Mouse (Mus musculus) cerebellum, adult 18-20 months (tissue): ENCODE measurements around the gene Apoa1.

ENCODE experiments used
- DNase-seq, 2 experiments: peaks; one replicate each; pipeline ENCODE4 v3.0.0; 2021

Gene Apoa1

DNA sequence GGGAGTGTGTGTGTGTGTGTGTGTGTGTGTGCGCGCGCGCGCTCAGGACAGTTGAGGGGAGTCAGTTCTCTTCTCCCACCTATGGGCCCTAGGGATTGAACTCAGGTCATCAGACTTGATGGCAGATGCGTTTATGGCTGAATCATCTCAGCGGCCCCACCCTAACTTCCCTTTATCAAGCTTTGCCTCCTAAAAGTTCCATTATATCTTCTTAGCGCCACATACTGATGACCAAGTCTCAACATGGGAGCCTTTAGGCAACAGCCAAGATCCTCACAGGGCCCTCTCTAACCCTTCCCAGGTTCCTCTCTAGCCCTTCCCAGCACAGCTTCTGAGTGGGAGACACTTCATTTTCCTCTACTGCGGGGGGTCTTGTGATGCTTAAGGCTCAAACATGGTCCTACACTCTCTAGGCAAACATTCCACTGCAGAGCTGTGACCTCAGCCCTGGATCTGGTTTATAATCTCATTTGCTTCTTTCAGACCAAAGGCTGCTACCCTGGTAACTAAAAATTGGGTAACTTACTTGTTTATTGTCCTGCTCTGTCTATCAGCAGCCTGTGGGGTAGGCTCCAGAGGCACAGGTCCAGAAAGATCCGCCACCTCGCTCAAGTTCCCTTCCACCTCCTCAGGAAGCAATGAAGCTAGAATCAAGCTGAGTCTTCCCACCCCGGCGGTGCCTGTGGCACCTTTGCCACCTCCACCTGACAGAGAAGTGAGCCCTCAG is 11.5 kb upstream of the Apoa1 start:
- DNase-seq, result no peak

DNA sequence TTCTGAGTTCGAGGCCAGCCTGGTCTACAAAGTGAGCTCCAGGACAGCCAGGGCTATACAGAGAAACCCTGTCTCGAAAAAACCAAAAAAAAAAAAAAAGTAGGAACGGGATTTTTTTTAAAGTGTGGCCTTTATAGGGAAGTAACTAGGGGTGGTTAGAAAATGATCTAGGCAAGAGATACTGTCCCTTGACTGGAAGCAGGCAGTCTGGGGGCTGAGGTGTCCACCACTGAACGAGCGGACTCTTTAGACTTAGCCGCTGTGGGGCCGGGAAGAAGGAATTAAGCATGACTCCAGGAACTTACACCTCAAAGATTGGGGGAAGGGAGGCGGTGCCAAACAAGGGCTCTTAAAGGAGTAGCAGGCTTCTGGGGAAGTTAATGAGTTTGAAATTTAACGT is 10.2 kb upstream of the Apoa1 start:
- no peak for DNase-seq

DNA sequence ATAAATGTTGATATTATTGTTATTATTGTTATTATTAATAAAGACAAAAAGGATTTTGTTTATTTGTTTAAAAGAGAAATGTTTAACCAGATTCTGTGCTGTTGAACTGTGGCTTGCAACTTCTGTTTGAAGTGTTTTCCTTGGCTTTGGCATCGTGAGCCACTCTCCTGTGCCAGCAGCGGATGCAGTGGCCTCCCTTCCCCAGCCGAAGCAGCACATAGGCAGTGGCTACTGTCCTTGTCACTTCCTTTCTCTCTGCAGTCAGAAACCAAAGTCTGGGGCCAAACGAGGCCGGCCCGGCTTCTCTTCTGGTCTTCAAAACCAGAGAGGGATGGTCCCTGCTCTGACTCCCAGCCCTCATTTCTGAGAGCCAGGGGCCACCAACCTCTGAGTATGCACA is 5.3 kb upstream of the Apoa1 start:
- no peak for DNase-seq

DNA sequence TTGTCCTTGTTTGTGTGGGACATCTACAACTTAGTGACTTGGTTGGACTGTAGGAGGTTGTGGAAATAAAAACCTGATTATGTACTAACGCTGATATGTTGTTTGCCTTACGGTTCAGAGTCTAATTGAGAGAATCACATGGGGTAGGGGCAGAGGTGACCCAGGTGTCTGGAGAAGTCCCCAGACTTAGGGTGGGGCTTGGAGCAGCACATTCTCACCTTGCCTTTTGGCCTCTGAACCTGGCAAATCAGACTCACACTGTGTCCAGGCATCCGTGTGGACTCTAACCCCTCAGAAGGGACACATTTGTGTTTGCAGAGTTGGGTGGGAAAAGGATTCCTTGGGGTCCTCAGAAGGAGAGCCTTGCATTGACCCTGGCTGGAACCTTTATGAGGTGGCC is 4.3 kb upstream of the Apoa1 start:
- no peak for DNase-seq

DNA sequence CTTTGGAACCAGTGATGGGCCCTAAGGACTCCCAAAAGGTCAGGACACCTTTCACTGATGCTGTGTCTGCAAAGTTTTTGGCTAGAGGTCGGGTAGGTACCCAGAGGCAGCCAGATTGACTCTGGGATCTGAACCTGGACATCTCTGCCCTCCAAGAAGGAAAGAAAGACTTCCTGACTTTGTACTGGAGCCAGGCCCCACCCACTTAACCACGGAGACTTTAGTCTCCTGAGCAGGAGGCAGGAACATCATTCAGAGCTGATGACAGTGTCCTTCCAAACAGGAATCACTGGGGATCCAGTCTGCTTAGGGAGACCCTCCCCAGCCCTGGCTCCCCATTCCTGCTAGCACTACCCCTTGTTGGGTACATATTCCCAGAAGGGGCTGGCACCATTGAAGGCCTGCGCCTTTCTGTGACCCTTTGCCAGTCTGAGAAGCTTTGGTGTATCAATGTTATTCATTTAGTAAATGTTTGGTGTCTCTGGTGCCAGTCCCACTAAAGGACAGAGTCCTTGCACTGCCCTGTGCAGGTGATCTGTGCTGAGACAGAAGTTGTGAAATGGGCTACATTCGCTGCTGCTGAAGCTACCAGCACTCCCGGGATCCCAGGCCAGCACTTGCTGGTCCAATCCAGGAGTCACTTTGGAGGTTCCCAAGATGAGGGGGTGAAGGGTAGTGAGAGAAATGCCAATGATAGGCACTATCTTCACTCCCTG is 3.3 kb upstream of the Apoa1 start:
- DNase-seq, result no peak

DNA sequence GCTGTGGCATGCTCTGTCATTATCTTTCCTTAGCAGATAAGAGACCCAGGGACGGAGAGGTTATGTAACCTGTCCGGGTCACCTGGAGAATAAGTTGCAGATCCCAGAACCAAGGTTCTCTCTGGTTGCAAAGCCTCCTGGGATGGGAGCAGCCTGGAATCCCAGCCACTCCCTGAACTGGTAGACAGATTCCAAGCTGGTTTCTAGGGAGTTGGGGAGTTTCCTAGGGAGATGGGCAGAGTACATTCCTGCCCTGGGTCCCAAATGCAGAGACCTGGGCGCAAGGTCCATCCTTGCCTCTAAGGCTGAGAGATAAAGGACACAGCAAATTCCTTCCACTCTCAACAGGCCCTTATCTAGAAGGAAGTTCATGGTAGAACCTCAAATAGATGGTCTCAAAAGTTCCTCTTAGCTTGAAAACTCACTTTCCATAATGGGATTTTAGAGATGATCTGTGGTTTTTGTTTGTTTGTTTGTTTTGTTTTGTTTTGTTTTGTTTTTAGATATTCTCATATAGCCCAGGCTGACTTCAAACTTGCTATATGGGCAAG is 1.2 kb upstream of the Apoa1 start:
- no peak for DNase-seq

DNA sequence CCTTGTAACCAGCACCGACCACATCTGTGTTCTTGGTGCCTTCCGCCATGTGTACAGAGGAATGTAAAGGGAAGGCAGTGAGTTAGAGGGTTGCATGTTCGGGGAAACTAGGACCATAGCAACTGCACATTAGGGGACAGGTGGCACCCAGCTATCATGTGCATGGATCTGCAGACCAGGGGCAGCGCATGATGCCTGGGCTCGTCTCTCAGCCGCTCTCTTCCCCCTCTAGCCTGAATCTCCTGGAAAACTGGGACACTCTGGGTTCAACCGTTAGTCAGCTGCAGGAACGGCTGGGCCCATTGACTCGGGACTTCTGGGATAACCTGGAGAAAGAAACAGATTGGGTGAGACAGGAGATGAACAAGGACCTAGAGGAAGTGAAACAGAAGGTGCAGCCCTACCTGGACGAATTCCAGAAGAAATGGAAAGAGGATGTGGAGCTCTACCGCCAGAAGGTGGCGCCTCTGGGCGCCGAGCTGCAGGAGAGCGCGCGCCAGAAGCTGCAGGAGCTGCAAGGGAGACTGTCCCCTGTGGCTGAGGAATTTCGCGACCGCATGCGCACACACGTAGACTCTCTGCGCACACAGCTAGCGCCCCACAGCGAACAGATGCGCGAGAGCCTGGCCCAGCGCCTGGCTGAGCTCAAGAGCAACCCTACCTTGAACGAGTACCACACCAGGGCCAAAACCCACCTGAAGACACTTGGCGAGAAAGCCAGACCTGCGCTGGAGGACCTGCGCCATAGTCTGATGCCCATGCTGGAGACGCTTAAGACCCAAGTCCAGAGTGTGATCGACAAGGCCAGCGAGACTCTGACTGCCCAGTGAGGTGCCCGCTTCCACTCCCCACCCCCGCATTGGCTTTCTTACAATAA is 1.4 kb downstream of the Apoa1 start:
- peak; percentile 88 to 94 for DNase-seq

DNA sequence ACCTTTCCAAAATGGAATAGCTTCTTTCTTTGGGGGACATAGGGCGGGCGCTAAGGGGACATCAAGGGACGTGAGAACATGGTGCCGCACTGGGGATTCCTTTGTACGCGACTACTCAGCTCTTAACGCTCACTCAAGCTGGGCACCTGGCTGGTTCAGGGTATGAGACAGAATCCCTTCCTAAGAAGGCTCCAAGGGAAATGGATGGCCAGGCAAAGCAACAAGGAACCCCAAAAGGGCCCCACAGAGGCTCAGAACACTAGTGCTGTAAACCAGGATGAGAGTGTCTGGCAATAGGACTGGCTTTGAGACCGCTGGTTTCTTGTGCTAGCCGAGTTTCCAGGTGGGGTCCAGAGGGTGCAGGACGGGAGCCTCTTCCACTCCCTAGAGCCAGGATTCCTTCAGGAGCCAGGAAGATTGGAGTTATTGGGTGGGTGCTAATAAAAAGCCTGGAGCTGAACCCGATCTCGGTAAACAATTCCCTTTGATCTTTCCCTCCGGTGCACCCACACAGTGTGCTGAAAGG is 2.1 kb downstream of the Apoa1 start:
- no peak for DNase-seq

DNA sequence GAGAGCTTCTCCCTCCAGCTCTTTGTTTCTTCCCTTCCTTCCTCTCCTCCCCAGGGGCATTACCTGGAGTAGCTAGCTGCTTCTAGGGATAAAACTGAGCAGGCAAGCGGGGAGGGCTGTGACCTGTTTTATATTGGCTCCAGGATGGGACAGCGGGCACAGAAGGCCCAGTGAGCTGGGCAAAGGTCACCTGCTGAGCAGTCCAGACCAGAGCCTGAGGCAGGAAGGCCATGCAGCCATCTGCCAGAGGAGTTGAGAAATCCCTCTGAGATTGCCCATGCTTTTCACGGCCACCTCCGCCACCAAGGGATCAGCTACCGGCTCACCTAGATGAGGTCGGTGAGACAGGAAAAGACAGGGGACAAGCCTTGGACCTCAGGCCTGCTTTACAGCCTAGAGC is 6.8 kb downstream of the Apoa1 start:
- peak; percentile 51 to 54 for DNase-seq

DNA sequence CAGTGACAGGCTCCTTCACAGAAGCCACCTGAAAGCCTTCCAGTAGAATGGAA is 7.0 kb downstream of the Apoa1 start, which contains the start of gene Apoc3:
Gene Apoc3 (minus strand): TSS at position 41 of the 53 bp plus-strand sequence.
- no peak for DNase-seq

DNA sequence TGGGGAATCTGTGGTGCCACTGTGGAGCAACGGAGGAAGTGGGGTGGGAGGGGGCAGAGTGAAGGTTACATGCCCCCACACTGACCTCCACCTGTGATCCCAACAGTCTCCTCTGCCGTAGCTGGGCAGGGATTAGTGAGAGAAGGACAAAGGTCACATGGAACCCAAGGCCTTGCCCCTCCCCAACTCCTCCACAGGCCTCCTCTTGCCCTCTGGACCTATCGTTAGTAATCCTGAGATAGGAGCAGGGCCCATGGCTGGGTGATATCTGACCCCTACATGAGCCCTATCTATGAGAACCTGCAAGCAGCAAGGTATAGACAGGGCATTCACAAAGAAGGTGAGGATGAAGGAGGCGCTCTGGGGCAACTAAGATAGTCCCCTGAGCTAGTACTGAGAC is 7.3 kb downstream of the Apoa1 start:
- no peak for DNase-seq

DNA sequence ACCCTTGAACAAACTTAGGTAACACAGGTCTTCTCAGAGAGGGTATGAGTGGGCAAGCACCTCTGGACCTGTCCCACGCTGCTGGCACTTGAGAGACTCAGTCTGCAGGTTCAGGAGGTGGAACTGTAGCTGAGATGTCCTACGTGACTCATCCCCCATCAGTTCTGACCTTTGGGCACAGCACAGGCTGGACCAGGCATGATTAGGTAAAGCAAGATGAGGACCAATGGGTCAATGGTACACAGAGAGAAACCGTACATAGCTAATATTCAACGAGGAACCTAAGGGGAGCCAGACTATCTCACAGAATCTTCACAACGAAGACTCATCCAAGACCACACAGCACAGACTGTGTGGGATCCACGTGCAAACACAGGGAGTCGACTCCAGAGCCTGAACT is 10.5 kb downstream of the Apoa1 start:
- DNase-seq, result no peak

DNA sequence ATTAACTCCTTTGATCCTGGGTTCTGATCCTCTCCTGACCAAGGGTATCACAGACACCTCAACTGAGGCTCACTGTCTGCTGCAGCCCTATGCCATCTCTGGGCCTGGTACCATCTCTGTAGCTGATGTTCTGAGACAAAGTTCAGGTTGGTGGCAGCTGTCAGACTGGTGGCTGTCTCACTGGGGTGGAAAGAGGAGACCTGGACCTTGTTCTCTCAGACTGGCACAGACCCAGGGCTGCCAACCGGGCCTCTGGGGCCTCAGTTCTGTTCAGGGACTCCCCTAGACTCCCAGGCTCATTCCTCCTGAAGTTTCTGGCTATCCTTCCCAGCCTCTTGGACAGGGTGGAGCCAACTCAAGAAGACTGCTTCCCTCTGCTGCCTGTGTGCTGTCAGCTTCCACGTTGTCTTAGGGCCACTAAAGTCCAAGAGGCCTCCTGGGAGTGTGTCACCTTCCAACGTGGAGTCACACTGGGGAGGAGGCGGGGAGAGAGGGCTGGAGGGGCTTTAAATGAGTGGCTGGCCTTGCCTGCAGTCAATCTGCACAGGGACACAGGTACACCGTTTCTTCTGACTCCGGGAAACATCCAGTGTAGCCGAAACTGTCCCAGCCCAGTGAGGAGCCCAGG is 12.3 kb downstream of the Apoa1 start, which contains the start of gene Apoa4:
Gene Apoa4 (plus strand): TSS at position 171 of the 628 bp plus-strand sequence.
- no peak for DNase-seq

DNA sequence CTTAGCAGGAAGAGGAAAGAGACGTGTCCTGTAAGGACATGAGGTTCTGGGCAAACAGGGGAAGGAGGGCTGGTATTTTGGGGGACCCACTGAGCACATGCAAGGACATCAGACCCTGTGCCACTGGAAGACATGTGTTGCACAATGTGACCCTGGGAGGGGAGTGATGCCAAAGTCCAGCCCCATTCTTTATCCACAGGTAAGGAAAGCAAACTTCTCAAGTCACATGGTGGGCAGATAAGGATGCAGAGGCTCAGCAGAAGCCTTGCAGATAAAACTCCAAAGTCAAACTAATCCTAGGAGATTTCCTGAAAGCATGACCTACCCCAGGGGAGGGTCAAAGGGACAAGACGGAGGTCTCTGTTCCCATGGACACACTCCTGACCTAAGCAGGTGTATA is 13.4 kb downstream of the Apoa1 start:
- no peak for DNase-seq

DNA sequence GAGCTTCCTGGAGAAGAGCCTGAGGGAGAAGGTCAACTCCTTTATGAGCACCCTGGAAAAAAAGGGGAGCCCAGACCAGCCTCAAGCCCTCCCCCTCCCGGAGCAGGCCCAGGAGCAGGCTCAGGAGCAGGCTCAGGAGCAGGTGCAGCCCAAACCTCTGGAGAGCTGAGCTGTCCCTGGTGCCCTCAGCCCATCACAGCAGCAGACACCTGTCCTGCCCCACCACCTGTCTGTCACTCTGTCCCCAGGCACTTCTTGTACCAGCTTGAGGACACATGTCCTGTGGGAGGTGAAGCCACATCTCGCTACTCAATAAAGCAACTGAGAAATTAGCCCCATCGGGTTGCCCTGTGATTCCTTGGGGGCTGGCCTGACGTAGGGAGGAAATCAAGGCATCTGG is 14.7 kb downstream of the Apoa1 start:
- DNase-seq, result no peak

DNA sequence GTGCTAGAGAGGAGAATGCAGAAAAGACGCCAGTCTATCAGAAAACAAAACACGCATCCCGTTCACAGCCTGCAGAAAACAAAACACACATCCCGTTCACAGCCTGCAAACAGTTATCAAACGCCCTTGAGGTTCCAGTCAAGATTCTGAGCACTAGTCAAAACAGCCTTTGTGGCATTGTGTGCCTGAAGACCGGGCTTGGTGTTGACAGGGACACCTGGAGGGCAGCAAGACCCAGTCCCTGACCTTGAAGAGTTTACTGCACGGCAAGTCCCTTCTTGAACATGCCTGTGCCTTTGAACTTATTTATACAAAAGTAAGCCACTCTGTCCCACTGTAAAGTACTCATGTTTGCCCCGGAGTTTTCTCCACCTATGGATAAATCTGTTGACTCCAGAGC is 15.2 kb downstream of the Apoa1 start:
- DNase-seq, result no peak

DNA sequence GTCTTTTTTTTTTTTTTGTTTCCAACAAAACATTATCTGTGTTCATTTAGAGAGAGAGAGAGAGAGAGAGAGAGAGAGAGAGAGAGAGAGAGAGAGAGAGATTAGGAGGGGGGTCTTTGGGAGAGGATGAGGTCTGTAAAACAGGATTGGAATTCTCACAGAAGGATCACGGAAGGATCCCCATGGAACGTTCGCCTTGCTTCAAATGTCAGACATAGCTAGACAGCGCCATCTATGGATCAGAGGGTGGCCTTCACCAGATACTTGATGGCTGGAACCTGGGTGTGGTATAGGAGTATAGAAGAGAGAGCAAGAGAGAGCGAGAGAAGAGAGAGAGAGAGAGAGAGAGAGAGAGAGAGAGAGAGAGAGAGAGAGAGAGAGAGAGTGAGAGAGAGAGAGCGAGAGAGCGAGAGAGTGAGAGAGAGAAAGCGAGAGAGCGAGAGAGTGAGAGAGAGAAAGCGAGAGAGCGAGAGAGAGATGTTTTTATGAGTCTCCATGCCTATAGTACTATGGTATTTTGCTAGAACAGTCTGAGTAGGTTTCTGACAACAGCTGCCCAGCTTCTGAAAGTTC is 18.5 kb downstream of the Apoa1 start:
- DNase-seq, result peak; percentile 79 to 82

DNA sequence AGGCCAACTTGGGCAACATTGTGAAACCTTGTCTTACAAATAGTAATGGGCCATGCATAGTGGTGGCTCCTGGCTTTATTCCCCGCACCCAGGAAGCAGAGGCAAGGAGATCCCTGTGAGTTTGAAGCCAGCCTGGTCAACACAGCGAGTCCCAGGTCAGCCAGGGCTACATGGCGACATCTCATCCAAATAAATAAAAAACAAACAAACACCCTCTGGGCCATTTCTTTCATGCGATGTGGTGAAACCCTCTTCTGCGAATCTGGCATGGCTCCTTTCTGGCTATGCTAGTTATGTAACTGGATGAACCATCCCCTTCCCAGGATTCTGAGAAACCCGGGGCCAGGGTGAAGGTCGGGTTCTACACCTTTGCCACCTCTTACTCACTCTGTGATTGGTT is 27.8 kb downstream of the Apoa1 start:
- DNase-seq, result no peak

DNA sequence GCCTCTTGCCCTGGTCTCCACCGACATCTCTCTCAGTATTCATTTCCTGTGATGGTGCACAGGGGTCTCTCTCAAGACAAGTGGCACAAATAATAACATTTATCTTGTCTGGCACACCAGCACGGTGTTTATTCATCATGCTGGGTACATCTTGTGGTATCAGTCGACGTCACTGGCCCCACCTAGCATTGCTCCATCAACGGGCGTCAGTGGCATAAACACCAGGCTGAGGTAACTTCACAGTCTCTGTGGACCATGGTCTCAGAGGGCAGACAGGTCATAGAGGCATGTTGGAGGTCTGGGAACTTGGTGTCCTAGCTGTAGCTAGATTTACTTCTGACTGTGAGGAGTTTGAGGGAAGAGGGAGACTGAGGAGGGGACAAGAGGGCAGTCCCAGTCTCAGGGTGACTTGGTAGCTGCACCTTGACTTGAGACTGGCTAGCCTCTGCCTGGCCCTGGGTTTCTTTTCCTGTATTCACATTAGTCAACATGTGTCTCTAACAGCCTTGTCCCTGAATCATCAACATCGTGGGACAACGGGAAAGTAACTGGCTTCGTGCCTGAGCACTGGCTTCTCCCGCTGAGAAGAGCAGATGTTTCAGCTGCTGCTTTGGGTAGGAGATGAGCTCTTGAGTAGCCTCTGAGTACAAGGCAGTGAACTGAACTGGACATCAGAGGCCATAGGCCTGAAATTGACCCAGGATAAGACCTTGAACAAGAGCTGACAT is 28.4 kb downstream of the Apoa1 start:
- no peak for DNase-seq

DNA sequence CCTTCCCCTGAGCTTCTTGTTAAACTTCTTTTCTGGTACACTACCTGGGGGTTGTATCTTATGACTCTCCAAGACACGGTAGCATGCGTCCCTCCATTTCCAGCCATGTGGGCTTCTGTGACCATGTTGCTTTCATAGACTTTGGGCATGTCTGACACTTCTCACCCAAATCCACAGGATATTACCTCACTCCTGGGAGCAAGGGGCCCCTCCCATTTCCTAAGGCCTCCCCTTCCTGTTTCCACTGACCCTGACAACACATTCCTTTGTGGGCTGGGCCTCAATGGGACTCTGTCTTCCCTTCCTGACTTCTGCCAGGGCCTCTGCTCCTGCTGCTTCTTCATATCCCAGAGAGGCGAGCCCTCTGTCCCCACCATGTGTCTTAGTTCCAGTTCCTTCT is 29.2 kb downstream of the Apoa1 start:
- DNase-seq, result no peak

DNA sequence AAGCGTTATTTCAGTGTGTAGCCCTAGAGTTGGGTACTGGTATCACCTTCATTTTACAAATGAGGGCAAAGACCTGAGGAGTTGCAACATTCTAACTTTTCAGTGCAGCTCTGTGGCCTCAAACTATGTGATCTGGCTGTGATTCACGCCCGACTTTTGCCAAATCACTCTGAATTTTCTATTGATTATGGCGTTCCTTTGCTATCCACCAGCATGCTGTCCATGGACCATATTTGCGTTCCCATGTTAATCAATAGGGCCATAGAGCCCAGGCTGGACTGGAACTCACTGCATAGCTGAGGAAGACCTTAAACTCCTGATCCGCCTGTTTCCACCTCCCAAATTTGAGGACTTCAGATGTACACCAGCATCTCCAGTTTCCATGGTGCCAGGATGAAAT is 30.7 kb downstream of the Apoa1 start:
- no peak for DNase-seq

DNA sequence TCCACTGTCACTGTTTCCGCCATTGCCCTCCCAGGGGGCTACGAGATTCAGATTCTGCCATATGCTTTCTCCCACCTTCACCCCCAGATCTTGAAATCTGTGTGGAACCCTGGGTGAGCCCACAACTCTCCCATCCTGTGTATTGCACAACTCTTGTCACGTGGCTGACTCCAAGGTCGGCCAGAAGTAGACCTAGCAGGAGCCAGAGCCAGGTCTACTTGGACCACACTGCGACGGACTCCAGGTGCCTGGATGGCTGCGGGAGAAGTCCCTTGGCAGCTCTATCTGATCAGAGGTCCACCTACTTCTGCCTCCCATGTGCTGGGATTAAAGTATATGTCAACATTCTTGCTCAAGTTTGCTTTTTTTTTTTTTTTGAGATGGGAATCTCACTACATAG is 32.8 kb downstream of the Apoa1 start:
- DNase-seq, result no peak
